Mouse (Mus musculus): ENCODE data around the gene Anapc4.

DNA sequence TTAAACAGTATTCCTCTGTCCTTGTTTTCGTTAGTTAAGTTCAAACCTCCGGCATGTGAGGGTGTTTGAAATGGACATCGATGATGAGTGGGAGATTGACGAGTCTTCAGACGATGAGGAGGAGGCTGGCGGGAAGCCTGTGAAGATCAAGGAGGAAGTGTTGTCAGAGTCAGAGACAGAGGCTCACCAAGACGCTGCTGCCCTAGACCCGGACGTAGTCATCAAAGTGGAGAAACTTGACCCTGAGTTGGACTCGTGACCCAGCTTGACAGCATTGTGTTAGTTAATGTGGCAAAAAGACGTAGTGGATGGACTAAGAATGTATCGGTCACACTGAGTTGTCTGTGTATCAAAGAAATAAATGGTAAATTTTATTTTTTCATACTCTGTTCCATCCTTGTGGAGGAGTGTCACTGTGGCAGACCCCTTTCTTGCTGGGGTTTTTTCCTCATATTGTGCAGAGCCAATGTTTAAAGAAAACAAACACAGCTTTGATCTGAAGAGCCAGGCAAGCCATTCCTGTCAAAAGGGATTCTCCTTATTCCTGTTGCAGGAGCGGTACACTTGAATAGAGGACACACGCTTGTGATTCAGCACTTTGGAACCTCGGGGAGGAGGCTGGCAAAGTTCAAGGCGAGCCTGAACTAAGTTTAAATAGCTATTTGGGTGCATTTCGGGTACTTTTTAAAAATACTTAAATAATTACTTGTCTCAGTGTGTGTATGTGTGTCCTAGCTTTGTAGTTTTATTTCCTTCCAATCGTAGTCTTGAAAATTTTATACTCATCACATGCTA, 32.7 kb downstream of the Anapc4 start:
- no peak for TF ChIP-seq CTCF (IDR thresholded peaks at IDR 0.05; ENCODE audit: low read depth, low read length)
- TF ChIP-seq POLR2A (IDR thresholded peaks at IDR 0.05; ENCODE audit: insufficient read depth, low read length): no peak
- no peak for TF ChIP-seq EP300 (IDR thresholded peaks at IDR 0.05; ENCODE audit: insufficient read depth, low read depth, low read length)

Measured in ES-Bruce4 (cell line).